Mouse (Mus musculus) ES-Bruce4 (cell line): ENCODE results near the gene Ercc4. TPM values are rescaled to one million over a fixed set of nuclear protein-coding genes. Genes with fewer than 3 reads are reported as not detected.

Experiments
- H3K27ac ChIP-seq: 2 replicates; pipeline ENCODE4 v1.5.1; 2012; ENCODE audit warnings: low read length, inconsistent platforms; ENCODE audit not compliant: insufficient read depth
- H3K27me3 ChIP-seq: 2 replicates; pipeline ENCODE4 v1.6.1; 2012; ENCODE audit warnings: mild to moderate bottlenecking, low read length, inconsistent platforms; ENCODE audit not compliant: control insufficient read depth, poor library complexity, insufficient read depth, severe bottlenecking
- H3K36me3 ChIP-seq: 2 replicates; pipeline ENCODE4 v1.6.1; 2012; ENCODE audit warnings: inconsistent platforms, mild to moderate bottlenecking, low read length, moderate library complexity; ENCODE audit not compliant: control insufficient read depth, poor library complexity, insufficient read depth, severe bottlenecking
- H3K4me1 ChIP-seq: one replicate; pipeline ENCODE4 v1.8.1; 2011; ENCODE audit warnings: low read length; ENCODE audit not compliant: control insufficient read depth, insufficient read depth
- H3K4me3 ChIP-seq: 2 replicates; pipeline ENCODE4 v1.5.1; 2011; ENCODE audit warnings: low read depth, mild to moderate bottlenecking, low read length
- H3K9ac ChIP-seq: 2 replicates; pipeline ENCODE4 v1.6.1; 2012; ENCODE audit warnings: low read depth, mild to moderate bottlenecking, inconsistent platforms; ENCODE audit not compliant: poor library complexity, severe bottlenecking
- H3K9me3 ChIP-seq: replicated peaks from 2 replicates; pipeline ENCODE4 v1.6.1; 2012; ENCODE audit warnings: mild to moderate bottlenecking, low read length, inconsistent platforms; ENCODE audit not compliant: control insufficient read depth, poor library complexity, insufficient read depth, severe bottlenecking
- CTCF ChIP-seq: IDR thresholded peaks from one replicate; pipeline ENCODE4 v1.8.1; 2011; ENCODE audit warnings: low read depth, low read length
- EP300 ChIP-seq: IDR thresholded peaks from 2 replicates; pipeline ENCODE4 v1.6.1; 2011; ENCODE audit warnings: low read depth, low read length; ENCODE audit not compliant: insufficient read depth
- POLR2A ChIP-seq: IDR thresholded peaks from one replicate; pipeline ENCODE4 v1.8.1; 2011; ENCODE audit warnings: low read length; ENCODE audit not compliant: insufficient read depth
- polyA plus RNA-seq: library from polyadenylated mRNA; stranded (reverse); fragments of >200 nt; gene quantifications from 2 replicates; pipeline ENCODE4 v1.2.4, GENCODE M21; 2011; ENCODE audit warnings: low read depth; ENCODE audit not compliant: missing spikeins, insufficient read depth, insufficient read length

Ercc4 gene
- polyA plus RNA-seq, 1 experiment = 12.4 TPM

GRCm38 (mm10) chr16:13184381-13184780 is 74.9 kb downstream of the Ercc4 start:
- Histone ChIP-seq H3K27ac (no peak overlapping the region), H3K36me3 (no peaks in the 10 kb centered on the region), H3K4me3 (no peak overlapping the region), H3K9ac (no peak overlapping the region), H3K27me3 (no peaks in the 10 kb centered on the region), H3K9me3 (0 out of 2 replicates have a peak, but pooled peaks cover 8% of the 10 kb centered on the region), H3K4me1 (no peaks in the 10 kb centered on the region)
- TF ChIP-seq CTCF (peak; percentile 15), POLR2A (no peak)

- Histone ChIP-seq H3K4me1 (no peaks in the 10 kb centered on the region), H3K36me3 (no peaks in the 10 kb centered on the region), H3K9me3 (0 out of 2 replicates have a peak, but pooled peaks cover 8% of the 10 kb centered on the region), H3K27ac (no peak overlapping the region), H3K27me3 (no peaks in the 10 kb centered on the region), H3K4me3 (no peak overlapping the region), H3K9ac (no peak overlapping the region)
- no peak for TF ChIP-seq CTCF
- no peak for TF ChIP-seq EP300
- no peak for TF ChIP-seq POLR2A
Measured at GRCm38 (mm10) chr16:13189430-13190107, 80.1 kb downstream of the Ercc4 start.

- no peaks in the 10 kb centered on the region for H3K36me3 ChIP-seq
- no peaks in the 10 kb centered on the region for H3K4me1 ChIP-seq
- no peaks in the 10 kb centered on the region for H3K27me3 ChIP-seq
- no peak overlapping the region for H3K4me3 ChIP-seq
- TF ChIP-seq POLR2A (no peak), EP300 (no peak), CTCF (no peak)
- H3K9me3 ChIP-seq = 0 out of 2 replicates have a peak, but pooled peaks cover 3% of the 10 kb centered on the region
- no peak overlapping the region for H3K9ac ChIP-seq
- H3K27ac ChIP-seq = no peak overlapping the region
Measured at GRCm38 (mm10) chr16:13190471-13190870, 81.0 kb downstream of the Ercc4 start.

- no peaks in the 10 kb centered on the region for H3K9me3 ChIP-seq
- no peak overlapping the region for H3K9ac ChIP-seq
- TF ChIP-seq POLR2A = no peak
- no peak for TF ChIP-seq EP300
- TF ChIP-seq CTCF = no peak
- no peak overlapping the region for H3K27ac ChIP-seq
- H3K4me3 ChIP-seq = no peak overlapping the region
- no peaks in the 10 kb centered on the region for H3K36me3 ChIP-seq
- no peaks in the 10 kb centered on the region for H3K27me3 ChIP-seq
- no peaks in the 10 kb centered on the region for H3K4me1 ChIP-seq
Measured at GRCm38 (mm10) chr16:13191166-13191565, 81.7 kb downstream of the Ercc4 start.

- H3K9ac ChIP-seq = no peak overlapping the region
- H3K27me3 ChIP-seq = no peaks in the 10 kb centered on the region
- TF ChIP-seq EP300 (no peak), CTCF (no peak), POLR2A (no peak)
Measured at GRCm38 (mm10) chr16:13193663-13194071, 84.2 kb downstream of the Ercc4 start.

GRCm38 (mm10) chr16:13194882-13195281 is 85.4 kb downstream of the Ercc4 start:
- Histone ChIP-seq H3K36me3 (no peaks in the 10 kb centered on the region), H3K9ac (no peak overlapping the region), H3K9me3 (no peaks in the 10 kb centered on the region), H3K27ac (no peak overlapping the region), H3K4me3 (no peak overlapping the region), H3K4me1 (no peaks in the 10 kb centered on the region), H3K27me3 (no peaks in the 10 kb centered on the region)
- TF ChIP-seq POLR2A (no peak), EP300 (no peak), CTCF (no peak)

More at GRCm38 (mm10) chr16:13193663-13194071, 84.2 kb downstream of the Ercc4 start:
- no peaks in the 10 kb centered on the region for H3K4me1 ChIP-seq
- H3K27ac ChIP-seq = no peak overlapping the region
- H3K9me3 ChIP-seq = no peaks in the 10 kb centered on the region
- H3K4me3 ChIP-seq = no peak overlapping the region
- H3K36me3 ChIP-seq = no peaks in the 10 kb centered on the region
